Mouse (Mus musculus) embryonic facial prominence, embryonic 12.5 days (tissue): ENCODE data around the gene Zfp738. TPM values are rescaled to one million over a fixed set of nuclear protein-coding genes. Genes with fewer than 3 reads are reported as not detected.
"Not testable (repeated sequence)": the region's sequence is repeated elsewhere in the genome, so short reads cannot be mapped to it uniquely, and the experiment has no call there.

Experiments
- ATAC-seq: fragments of 200-750 bp; cut with Nextera tagmentation; 2 replicates; pipeline ENCODE4 v1.8.0; 2017; ENCODE audit not compliant: insufficient number of reproducible peaks, insufficient read depth, low FRiP score, low TSS enrichment
- H3K27ac ChIP-seq: fragments of 300-500 bp; sonication (generic); 2 replicates; pipeline ENCODE4 v1.5.1; 2016; ENCODE audit warnings: mild to moderate bottlenecking
- H3K27me3 ChIP-seq: fragments of 300-500 bp; sonication (generic); 2 replicates; pipeline ENCODE4 v1.6.1; 2016; ENCODE audit warnings: mild to moderate bottlenecking, moderate library complexity
- H3K36me3 ChIP-seq: fragments of 300-500 bp; sonication (generic); 2 replicates; pipeline ENCODE4 v1.6.1; 2016; ENCODE audit warnings: mild to moderate bottlenecking
- H3K4me1 ChIP-seq: fragments of 300-500 bp; sonication (generic); 2 replicates; pipeline ENCODE4 v1.6.1; 2016
- H3K4me2 ChIP-seq: fragments of 300-500 bp; sonication (generic); replicated peaks from 2 replicates; pipeline ENCODE4 v1.6.1; 2016; ENCODE audit warnings: mild to moderate bottlenecking, moderate library complexity
- H3K4me3 ChIP-seq: fragments of 300-500 bp; sonication (generic); 2 replicates; pipeline ENCODE4 v1.5.1; 2016; ENCODE audit warnings: mild to moderate bottlenecking
- H3K9ac ChIP-seq: fragments of 300-500 bp; sonication (generic); 2 replicates; pipeline ENCODE4 v1.6.1; 2016; ENCODE audit warnings: mild to moderate bottlenecking, moderate library complexity
- H3K9me3 ChIP-seq: fragments of 300-500 bp; sonication (generic); 2 replicates; pipeline ENCODE4 v1.6.1; 2016; ENCODE audit warnings: mild to moderate bottlenecking, moderate library complexity
- WGBS: fragments of 180-500 bp; shearing (Covaris S2); methylation state at CpG from one replicate; pipeline ENCODE4 v1.1.7; 2016; 5-methylcytosine and 5-hydroxymethylcytosine counted together
- polyA plus RNA-seq: library from polyadenylated mRNA; unstranded; fragments of >200 nt; fragmentation: Nextera tagmentation; extraction: Ambion mirVana; gene quantifications from 2 replicates; pipeline ENCODE4 v1.2.1, GENCODE M21; 2016

Gene Zfp738
- 14.8 and 14.9 TPM in 2 replicates for polyA plus RNA-seq

DNA sequence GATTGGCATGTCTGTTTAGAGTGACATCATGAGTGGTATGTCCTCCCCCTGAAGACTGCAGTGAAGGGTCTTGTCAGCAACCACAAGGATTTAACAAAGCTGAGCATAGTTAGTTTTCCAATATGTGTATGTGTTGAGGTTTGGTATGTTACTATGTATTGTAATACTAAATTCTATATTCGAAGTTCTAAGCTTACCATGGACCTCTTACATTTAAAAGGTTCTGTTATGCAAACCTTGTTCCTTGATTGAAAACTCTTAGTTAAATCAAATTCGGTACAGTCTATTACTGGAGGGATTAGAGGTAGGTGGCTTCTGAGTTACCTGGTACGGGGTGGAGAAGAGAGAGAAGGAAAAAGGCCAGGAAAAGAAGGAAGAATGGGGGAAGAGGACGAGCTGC lies at the start of gene Zfp738:
TSS of gene Zfp738 (minus strand) at position 101 of the 400 bp plus-strand sequence.
- H3K4me3 ChIP-seq = no peak within 1 kb of the TSS
- no peak within 1 kb of the TSS for H3K9ac ChIP-seq
- no peaks in the 10 kb centered on the region for H3K4me1 ChIP-seq
- H3K36me3 ChIP-seq = no peaks in the 10 kb centered on the region
- no peaks in the 10 kb centered on the region for H3K9me3 ChIP-seq
- no peak within 1 kb of the TSS for H3K27ac ChIP-seq
- ATAC-seq = no peak
- no peak within 1 kb of the TSS for H3K4me2 ChIP-seq
- H3K27me3 ChIP-seq = no peaks in the 10 kb centered on the region
- WGBS = 76% methylated on average over 4 of the region's 4 CpGs

DNA sequence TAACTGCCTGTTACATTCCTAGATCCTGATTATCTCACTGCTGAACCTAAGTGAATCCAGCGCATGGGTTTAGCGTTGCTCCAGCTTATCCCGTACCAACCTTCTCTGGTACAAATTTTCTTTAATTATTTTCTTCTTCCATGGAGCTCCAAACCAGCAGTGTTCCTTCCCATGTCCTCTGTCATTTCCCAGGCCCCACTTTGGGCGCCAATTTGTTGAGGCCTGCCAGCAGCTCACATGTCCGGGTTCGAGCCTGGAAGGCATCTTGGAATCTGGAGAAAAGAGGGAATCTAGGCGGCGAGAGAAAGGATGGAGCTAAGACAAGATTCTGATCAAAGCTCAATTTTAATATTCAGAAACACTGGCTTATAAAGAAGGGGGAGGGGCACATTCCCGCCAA lies 47.5 kb upstream of the Zfp738 start:
- H3K4me1 ChIP-seq, H3K4me2 ChIP-seq, H3K9ac ChIP-seq, H3K27ac ChIP-seq, H3K27me3 ChIP-seq, ATAC-seq, H3K36me3 ChIP-seq, H3K4me3 ChIP-seq: not testable (repeated sequence)
- 92% methylated on average over 9 of the region's 9 CpGs for WGBS
- peaks cover 12% of the 10 kb centered on the region; the same call in 1 of the 2 replicates for H3K9me3 ChIP-seq

DNA sequence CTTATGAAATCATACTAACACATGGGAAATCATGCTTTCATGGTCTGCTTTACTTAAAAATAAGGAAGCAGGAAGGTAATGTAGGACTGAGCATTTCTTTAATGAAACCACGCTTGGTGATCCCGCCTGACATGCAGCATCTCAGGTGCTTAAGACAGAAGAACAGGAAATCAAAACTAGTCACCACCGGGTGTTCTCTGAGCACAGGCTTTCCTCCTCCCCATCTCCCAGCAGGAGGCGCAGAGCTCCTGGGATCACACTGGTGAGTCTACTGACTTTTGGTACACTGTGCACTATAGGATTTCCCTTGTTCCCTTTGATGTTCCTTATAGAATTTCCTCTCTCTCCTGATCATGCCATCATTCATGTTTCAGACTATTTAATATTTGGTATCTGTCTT lies 42.6 kb upstream of the Zfp738 start:
- not testable (repeated sequence) for H3K27ac ChIP-seq, H3K9me3 ChIP-seq, H3K4me1 ChIP-seq, H3K27me3 ChIP-seq, H3K9ac ChIP-seq, H3K36me3 ChIP-seq
- Histone ChIP-seq H3K4me3 (peak overlapping the region; percentile 54), H3K4me2 (peak overlapping the region; percentile 45)
- WGBS = 39% methylated on average over 4 of the region's 4 CpGs
- peak; percentile 86 for ATAC-seq

DNA sequence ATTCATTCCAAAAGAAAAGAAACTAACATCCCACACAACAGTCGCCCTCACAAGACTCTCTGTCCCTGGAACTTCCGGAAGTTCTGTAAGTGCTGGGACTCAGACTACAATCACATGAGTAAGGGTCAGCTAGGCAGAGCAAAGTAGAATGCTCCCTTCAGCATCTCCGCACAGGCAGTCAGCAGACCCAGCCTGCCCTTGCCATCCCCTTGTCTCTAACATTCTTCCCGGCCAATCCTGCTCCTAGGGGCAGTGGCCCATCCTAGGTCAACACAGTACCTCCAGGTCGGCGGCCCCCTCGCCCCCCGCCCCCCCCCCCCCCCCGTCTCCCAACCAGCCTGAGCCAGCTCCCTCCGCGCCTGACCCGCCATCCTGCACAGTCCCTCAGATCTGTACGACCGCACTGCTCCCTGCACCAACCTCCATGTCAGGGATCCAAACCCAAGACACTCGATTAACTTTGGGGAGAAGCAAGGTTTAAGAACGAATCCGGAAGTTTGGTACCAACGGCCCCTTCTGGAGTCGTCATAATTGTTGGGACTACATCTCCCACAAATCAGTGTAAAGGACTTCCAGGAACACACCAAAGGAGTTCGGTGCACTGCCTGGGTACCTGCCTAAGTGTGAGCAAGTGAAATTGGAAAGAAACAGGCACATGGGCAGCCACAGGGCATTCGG lies 41.9 kb upstream of the Zfp738 start, which contains the start of gene Zfp65:
TSS of gene Zfp65 (minus strand) at position 533 of the 678 bp plus-strand sequence.
- no peaks in the 10 kb centered on the region for H3K27me3 ChIP-seq
- peak; percentile 86 for ATAC-seq
- H3K27ac ChIP-seq = no peak within 1 kb of the TSS
- WGBS = 2% methylated on average over 18 of the region's 21 CpGs
- H3K4me2 ChIP-seq = peak within 1 kb of the TSS; percentile 45
- peak within 1 kb of the TSS; percentile 63 for H3K9ac ChIP-seq
- no peaks in the 10 kb centered on the region for H3K36me3 ChIP-seq
- peaks cover 6% of the 10 kb centered on the region; the same call in 1 of the 2 replicates for H3K9me3 ChIP-seq
- peak within 1 kb of the TSS; percentile 54 for H3K4me3 ChIP-seq
- H3K4me1 ChIP-seq = 0 out of 2 replicates have a peak, but pooled peaks cover 3% of the 10 kb centered on the region

DNA sequence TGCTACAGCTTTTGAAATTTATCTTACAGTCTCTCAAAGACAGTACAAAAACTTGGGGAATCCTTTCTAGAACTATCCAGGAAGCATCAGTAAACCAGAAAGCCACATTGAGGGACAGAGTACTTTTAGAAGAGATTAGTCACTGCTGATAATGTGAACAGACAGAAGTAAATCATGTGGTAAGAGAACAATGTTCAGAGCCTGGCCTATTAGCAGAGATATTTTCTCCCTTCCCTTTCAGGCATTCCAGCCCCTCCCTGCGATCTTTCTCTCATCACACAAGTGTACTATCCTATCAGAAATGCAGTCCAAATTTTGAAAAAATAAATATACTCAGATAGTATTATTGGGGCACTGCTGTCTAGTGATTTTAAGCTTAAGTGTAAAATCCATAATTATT lies 41.2 kb upstream of the Zfp738 start:
- 75% methylated on average over 1 of the region's 1 CpGs for WGBS
- peak overlapping the region; percentile 54; the same call in 1 of the 2 replicates for H3K4me3 ChIP-seq

DNA sequence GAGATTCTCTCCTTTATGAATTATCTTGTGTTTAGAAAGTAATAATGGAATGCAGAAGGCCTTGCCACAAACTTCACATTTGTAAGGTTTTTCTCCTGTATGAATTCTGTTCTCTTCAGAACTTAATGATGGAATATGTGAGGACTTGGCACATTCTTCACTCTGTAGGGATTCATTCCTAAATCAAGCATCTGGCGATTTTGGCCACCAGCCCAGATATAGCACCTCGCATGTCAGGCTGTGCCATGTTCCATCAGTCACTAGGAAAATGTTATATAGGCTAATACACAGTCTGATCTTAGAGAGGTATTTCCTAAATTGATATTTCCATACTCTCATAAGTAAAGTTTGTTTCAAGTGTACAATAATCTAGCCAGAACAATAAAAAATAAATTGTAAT lies 38.5 kb upstream of the Zfp738 start:
- H3K4me1 ChIP-seq, H3K9ac ChIP-seq, H3K27me3 ChIP-seq, H3K36me3 ChIP-seq, ATAC-seq, H3K4me2 ChIP-seq, H3K27ac ChIP-seq, H3K4me3 ChIP-seq, H3K9me3 ChIP-seq: not testable (repeated sequence)
- 91% methylated on average over 2 of the region's 2 CpGs for WGBS

More for the DNA sequence above, 41.2 kb upstream of the Zfp738 start:
- H3K9me3 ChIP-seq = no peaks in the 10 kb centered on the region
- H3K27ac ChIP-seq = no peak overlapping the region
- no peaks in the 10 kb centered on the region for H3K27me3 ChIP-seq
- peak overlapping the region; percentile 45 for H3K4me2 ChIP-seq
- no peak for ATAC-seq
- H3K4me1 ChIP-seq = peaks cover 6% of the 10 kb centered on the region; the same call in 1 of the 2 replicates
- no peak overlapping the region; the same call in 1 of the 2 replicates for H3K9ac ChIP-seq
- no peaks in the 10 kb centered on the region for H3K36me3 ChIP-seq

DNA sequence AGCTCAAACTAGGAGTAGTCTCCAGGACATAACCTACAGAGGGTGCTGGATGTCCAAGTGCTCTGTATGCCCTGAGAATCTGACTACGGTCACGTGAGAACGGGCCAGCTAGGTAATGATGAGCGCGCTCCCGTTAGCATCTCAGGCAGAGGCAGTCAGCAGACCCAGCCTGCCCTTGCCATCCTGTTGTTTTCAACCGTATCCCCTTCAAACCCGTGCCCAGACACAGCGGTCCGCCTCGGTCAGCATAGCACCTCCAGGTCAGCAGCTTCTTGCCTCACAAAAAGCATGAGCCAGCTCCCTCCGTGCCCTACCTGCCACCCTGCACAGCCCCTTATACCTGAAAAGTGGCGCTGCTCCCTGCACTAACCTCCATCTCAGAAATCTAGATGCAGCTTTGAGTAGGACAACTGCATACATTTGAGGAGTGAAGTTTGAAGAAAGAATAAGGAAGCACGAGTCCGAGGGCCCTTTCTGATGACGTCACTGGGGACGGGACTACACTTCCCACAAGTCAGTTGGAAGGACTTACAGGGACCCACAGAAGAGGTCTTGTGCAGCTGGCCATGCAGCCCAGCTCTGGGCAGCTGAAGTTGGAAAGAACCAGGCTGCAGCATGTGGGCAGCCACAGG lies 37.1 kb upstream of the Zfp738 start:
- peak; percentile 95 for ATAC-seq
- H3K27me3 ChIP-seq = no peaks in the 10 kb centered on the region
- H3K4me2 ChIP-seq = peak overlapping the region; percentile 70
- H3K9ac ChIP-seq = peak overlapping the region; percentile 67
- H3K9me3 ChIP-seq = no peaks in the 10 kb centered on the region
- no peaks in the 10 kb centered on the region for H3K36me3 ChIP-seq
- H3K4me1 ChIP-seq = peaks cover 8% of the 10 kb centered on the region; the same call in 1 of the 2 replicates
- peak overlapping the region; percentile 48; the same call in 1 of the 2 replicates for H3K27ac ChIP-seq
- under 1% methylated on average over 17 of the region's 17 CpGs for WGBS
- peak overlapping the region; percentile 68 for H3K4me3 ChIP-seq

DNA sequence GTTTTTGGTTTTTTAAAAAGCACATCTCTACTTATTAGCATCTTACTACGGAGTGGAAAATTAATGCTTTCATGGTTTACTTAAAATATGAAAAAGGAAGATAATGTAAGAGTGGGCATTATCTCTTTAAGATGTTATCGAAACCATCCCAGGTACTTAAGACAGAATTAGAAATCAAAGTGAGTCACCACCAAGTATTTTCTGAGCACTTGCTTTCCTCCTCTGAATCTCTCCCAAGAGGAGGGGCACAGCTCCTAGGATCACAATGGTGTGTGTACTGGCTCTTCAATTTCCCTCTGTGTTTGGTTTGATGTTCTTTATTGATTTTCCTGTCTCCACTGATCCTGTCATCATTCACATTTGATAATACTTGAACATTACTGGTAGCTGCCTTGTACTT lies 3.0 kb downstream of the Zfp738 start:
- H3K4me2 ChIP-seq = peak overlapping the region; percentile 61
- whole genome bisulfite sequencing = 74% methylated on average over 2 of the region's 2 CpGs
- H3K36me3 ChIP-seq, H3K4me1 ChIP-seq, H3K27me3 ChIP-seq, H3K9me3 ChIP-seq, H3K27ac ChIP-seq, ATAC-seq: not testable (repeated sequence)
- H3K4me3 ChIP-seq = peak overlapping the region; percentile 79; the same call in 1 of the 2 replicates
- H3K9ac ChIP-seq = peak overlapping the region; percentile 77; the same call in 1 of the 2 replicates

DNA sequence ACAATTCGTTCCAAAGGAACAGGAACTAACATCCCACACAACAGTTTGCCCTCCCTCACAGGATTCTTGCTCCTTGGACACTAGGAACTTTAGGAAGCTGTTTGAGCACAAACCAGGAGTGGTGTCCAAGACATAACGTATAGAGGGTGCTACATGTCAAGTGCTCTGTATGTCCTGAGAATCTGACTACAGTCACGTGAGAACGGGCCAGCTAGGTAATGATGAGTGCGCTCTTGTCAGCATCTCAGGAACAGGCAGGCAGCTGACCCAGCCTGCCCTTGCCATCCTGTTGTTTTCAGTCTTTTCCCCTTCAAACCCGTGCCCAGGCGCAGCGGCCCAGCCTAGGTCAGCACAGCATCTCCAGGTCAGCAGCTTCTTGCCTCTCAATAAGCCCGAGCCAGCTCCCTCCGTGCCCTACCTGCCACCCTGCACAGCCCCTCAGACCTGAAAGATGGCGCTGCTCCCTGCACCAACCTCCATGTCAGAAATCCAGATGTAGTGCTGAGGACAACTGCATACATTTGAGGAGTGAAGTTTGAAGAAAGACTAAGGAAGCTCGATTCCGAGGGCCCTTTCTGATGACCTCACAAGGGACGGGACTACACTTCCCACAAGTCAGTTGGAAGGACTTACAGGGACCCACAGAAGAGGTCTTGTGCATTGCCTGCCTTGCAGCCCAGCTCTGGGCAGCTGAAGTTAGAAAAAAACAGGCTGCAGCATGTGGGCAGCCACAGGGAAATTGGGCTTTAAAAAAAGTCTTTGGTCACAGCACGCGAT lies 3.7 kb downstream of the Zfp738 start:
- not testable (repeated sequence) for H3K9me3 ChIP-seq, H3K4me1 ChIP-seq, H3K27me3 ChIP-seq, H3K27ac ChIP-seq, H3K36me3 ChIP-seq
- Histone ChIP-seq H3K4me2 (peak overlapping the region; percentile 61), H3K4me3 (peak overlapping the region; percentile 79), H3K9ac (peak overlapping the region; percentile 77)
- ATAC-seq = peak; percentile 100
- WGBS = 12% methylated on average over 16 of the region's 16 CpGs

DNA sequence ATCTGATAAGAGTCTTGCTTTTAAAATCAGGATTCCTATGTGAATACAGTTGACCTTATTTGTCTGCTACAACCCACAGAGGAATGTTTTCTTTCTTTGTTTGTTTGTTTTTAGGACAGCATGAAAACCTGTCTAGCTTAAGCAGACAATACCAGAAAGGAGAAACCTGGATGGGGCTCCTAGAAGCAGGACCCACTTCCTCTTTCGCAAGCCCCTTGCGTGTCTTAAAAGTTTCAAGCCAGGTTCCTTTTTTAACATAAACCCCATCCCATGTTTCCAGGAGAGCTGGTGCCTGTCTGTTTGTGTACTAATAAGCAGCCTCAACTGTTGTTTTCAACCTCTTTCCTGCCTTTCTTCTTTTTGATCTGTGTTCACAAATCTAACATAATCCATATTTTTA lies 12.0 kb downstream of the Zfp738 start:
- H3K4me2 ChIP-seq = no peak overlapping the region
- H3K9ac ChIP-seq = no peak overlapping the region
- no peak overlapping the region for H3K4me3 ChIP-seq
- H3K27me3 ChIP-seq = no peaks in the 10 kb centered on the region
- H3K4me1 ChIP-seq = no peaks in the 10 kb centered on the region
- H3K9me3 ChIP-seq = no peaks in the 10 kb centered on the region
- H3K27ac ChIP-seq = no peak overlapping the region
- ATAC-seq = no peak
- peaks cover 6% of the 10 kb centered on the region for H3K36me3 ChIP-seq
- 93% methylated on average over 2 of the region's 2 CpGs for WGBS

DNA sequence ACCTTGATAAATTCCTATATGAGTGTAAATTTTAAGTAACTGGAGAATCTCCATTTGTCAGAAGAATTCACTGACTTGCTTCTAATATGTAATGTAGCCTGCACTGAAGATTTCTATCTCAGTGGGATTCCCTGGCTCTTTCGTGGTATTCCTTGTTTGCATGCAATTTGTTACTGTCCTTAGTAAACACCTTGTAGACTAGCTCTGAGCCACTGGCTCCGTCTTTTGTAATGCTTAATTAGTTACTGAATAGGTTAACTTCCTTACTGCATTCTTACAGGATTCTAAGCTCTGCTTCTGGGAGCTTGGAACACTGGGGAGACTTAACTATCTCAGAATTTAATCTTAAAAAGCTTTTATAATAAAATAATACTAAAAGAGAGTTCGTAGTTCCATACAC lies 34.4 kb downstream of the Zfp738 start:
- Histone ChIP-seq H3K4me2 (no peak overlapping the region), H3K27me3 (no peaks in the 10 kb centered on the region), H3K9ac (no peak overlapping the region), H3K4me1 (no peaks in the 10 kb centered on the region), H3K36me3 (no peaks in the 10 kb centered on the region), H3K27ac (no peak overlapping the region), H3K4me3 (no peak overlapping the region), H3K9me3 (no peaks in the 10 kb centered on the region)
- no peak for ATAC-seq
- 35% methylated on average over 3 of the region's 3 CpGs for WGBS
